Mouse (Mus musculus): ENCODE results near the gene Anxa10.

DNA sequence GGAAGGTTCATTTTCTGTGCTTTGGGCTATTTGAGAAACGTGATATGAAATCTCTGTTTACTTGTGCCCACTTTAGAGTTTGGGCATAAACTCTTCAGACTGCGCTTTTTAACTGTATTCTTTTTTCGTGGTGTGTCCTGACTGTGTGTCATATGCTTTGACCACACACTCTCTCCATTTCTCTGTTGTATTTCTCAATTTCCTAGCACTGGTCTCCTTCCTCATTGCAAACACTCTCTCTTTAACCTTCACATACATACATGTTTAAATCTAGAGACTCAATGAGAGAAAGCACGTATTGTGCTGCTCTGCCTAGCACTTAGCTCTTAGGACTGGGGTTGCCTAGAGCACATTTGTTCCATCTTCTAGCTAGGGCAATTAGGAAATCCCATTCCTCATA is 108.8 kb downstream of the Anxa10 start:
- TF ChIP-seq CTCF (IDR thresholded peaks at IDR 0.05; ENCODE audit: insufficient read depth, low read length), result no peak
- no peak for TF ChIP-seq POLR2A (IDR thresholded peaks at IDR 0.05; ENCODE audit: borderline replicate concordance, extremely low read depth, low read depth, low read length)

Data from lung, adult 2 months (tissue).